Mouse (Mus musculus) gonadal fat pad, adult 2 months (tissue): ENCODE results near the gene P2ry14. TPM values are rescaled to one million over a fixed set of nuclear protein-coding genes. Genes with fewer than 3 reads are reported as not detected.
"Not testable (repeated sequence)": the region's sequence is repeated elsewhere in the genome, so short reads cannot be mapped to it uniquely, and the experiment has no call there.

Experiments used
- DNase-seq: peaks from one replicate; pipeline ENCODE4 v3.0.0-alpha.2; 2012; ENCODE audit warnings: low read depth
- polyA plus RNA-seq: library from polyadenylated mRNA; depleted of rRNA; stranded (reverse); fragments of >200 nt; gene quantifications from 2 replicates; pipeline ENCODE4 v1.2.3, GENCODE M21; 2012; rRNA removed

Gene P2ry14
- polyA plus RNA-seq, 1 experiment: 2.7 TPM

GRCm38 (mm10) chr3:59107439-59107838 is 46.0 kb downstream of the P2ry14 start:
- DNase-seq: no peak

- no peak for DNase-seq
Observed at GRCm38 (mm10) chr3:59104462-59104861, 49.0 kb downstream of the P2ry14 start.

- no peak for DNase-seq
Observed at GRCm38 (mm10) chr3:59102146-59102545, 51.3 kb downstream of the P2ry14 start.

GRCm38 (mm10) chr3:59101218-59101986 is 52.0 kb downstream of the P2ry14 start, which contains the start of gene Gpr171:
Gpr171 (minus strand) TSS chr3:59101821.
- DNase-seq: no peak

- no peak for DNase-seq
Observed at GRCm38 (mm10) chr3:59098540-59098939, 54.9 kb downstream of the P2ry14 start.

GRCm38 (mm10) chr3:59097421-59097820 is 56.0 kb downstream of the P2ry14 start:
- DNase-seq: no peak

GRCm38 (mm10) chr3:59092702-59093101 is 60.7 kb downstream of the P2ry14 start:
- DNase-seq: no peak

GRCm38 (mm10) chr3:59080919-59081318 is 72.5 kb downstream of the P2ry14 start:
- no peak for DNase-seq

- no peak for DNase-seq
Observed at GRCm38 (mm10) chr3:59080293-59080916, 73.0 kb downstream of the P2ry14 start.

- DNase-seq: no peak
Observed at GRCm38 (mm10) chr3:59079327-59079726, 74.1 kb downstream of the P2ry14 start.

GRCm38 (mm10) chr3:59078585-59078984 is 74.8 kb downstream of the P2ry14 start:
- no peak for DNase-seq

- no peak for DNase-seq
Observed at GRCm38 (mm10) chr3:59077278-59077677, 76.1 kb downstream of the P2ry14 start.

- not testable (repeated sequence) for DNase-seq
Observed at GRCm38 (mm10) chr3:59069071-59069470, 84.3 kb downstream of the P2ry14 start.

- DNase-seq: no peak
Observed at GRCm38 (mm10) chr3:59066558-59067294, 86.7 kb downstream of the P2ry14 start.

- DNase-seq: no peak
Observed at GRCm38 (mm10) chr3:59065937-59066336, 87.5 kb downstream of the P2ry14 start.

Other genes with a start within 250 kb of the P2ry14 start
- gene Med12l, start 147.8 kb downstream of the P2ry14 start, polyA plus RNA-seq: 2.8 and 3.9 TPM in 2 replicates
- gene Gpr171, start 51.8 kb downstream of the P2ry14 start, polyA plus RNA-seq: 0.11 and 0.16 TPM in 2 replicates
- 0.51 and 0.76 TPM in 2 replicates for gene Gpr87, start 41.5 kb upstream of the P2ry14 start, polyA plus RNA-seq
- 1.6 and 1.9 TPM in 2 replicates for gene P2ry13, start 57.3 kb upstream of the P2ry14 start, polyA plus RNA-seq
- gene P2ry12, start 109.3 kb upstream of the P2ry14 start, polyA plus RNA-seq: 2.8 and 5.7 TPM in 2 replicates
- gene Igsf10, start 190.8 kb upstream of the P2ry14 start, polyA plus RNA-seq: 2.2 and 2.9 TPM in 2 replicates